Mouse (Mus musculus) kidney, embryonic 14.5 days (tissue): ENCODE data around the gene Actr5. TPM values are rescaled to one million over a fixed set of nuclear protein-coding genes. Genes with fewer than 3 reads are reported as not detected.

Source experiments
- ATAC-seq: fragments of 200-750 bp; cut with Nextera tagmentation; 2 replicates; pipeline ENCODE4 v1.8.0; 2017; ENCODE audit warnings: moderate number of reproducible peaks, mild to moderate bottlenecking, moderate TSS enrichment, moderate library complexity; ENCODE audit not compliant: low FRiP score, low TSS enrichment
- H3K27ac ChIP-seq: fragments of 300-500 bp; sonication (generic); 2 replicates; pipeline ENCODE4 v1.5.1; 2014; ENCODE audit warnings: low read depth, mild to moderate bottlenecking, low read length, moderate library complexity, mixed read lengths
- H3K27me3 ChIP-seq: fragments of 300-500 bp; sonication (generic); 2 replicates; pipeline ENCODE4 v1.6.1; 2014; ENCODE audit warnings: mild to moderate bottlenecking, low read length; ENCODE audit not compliant: control insufficient read depth, insufficient read depth
- H3K36me3 ChIP-seq: fragments of 300-500 bp; sonication (generic); 2 replicates; pipeline ENCODE4 v1.6.1; 2014; ENCODE audit warnings: low read length, mixed read lengths; ENCODE audit not compliant: control insufficient read depth, insufficient read depth
- H3K4me1 ChIP-seq: fragments of 300-500 bp; sonication (generic); 2 replicates; pipeline ENCODE4 v1.6.1; 2014; ENCODE audit warnings: low read length, mixed read lengths; ENCODE audit not compliant: control insufficient read depth, insufficient read depth
- H3K4me2 ChIP-seq: fragments of 300-500 bp; sonication (generic); replicated peaks from 2 replicates; pipeline ENCODE4 v1.6.1; 2014; ENCODE audit warnings: low read depth, mild to moderate bottlenecking, low read length
- H3K4me3 ChIP-seq: fragments of 300-500 bp; sonication (generic); 2 replicates; pipeline ENCODE4 v1.5.1; 2014; ENCODE audit warnings: mild to moderate bottlenecking, low read length
- H3K9ac ChIP-seq: fragments of 300-500 bp; sonication (generic); 2 replicates; pipeline ENCODE4 v1.6.1; 2014; ENCODE audit warnings: low read depth, mild to moderate bottlenecking, low read length, moderate library complexity
- H3K9me3 ChIP-seq: fragments of 300-500 bp; sonication (generic); 2 replicates; pipeline ENCODE4 v1.6.1; 2016; ENCODE audit warnings: low read length; ENCODE audit not compliant: control insufficient read depth
- WGBS: fragments of 180-500 bp; shearing (Covaris S2); extraction: QIAGEN DNeasy Blood & Tissue Kit; methylation state at CpG from one replicate; pipeline ENCODE4 v1.1.7; 2014; 5-methylcytosine and 5-hydroxymethylcytosine counted together
- polyA plus RNA-seq: library from polyadenylated mRNA; unstranded; fragments of >200 nt; fragmentation: Nextera tagmentation; extraction: Ambion mirVana; gene quantifications from 2 replicates; pipeline ENCODE4 v1.2.1, GENCODE M21; 2014

Actr5 gene
- polyA plus RNA-seq, 1 experiment from 2014 or later: 15.6 TPM

DNA sequence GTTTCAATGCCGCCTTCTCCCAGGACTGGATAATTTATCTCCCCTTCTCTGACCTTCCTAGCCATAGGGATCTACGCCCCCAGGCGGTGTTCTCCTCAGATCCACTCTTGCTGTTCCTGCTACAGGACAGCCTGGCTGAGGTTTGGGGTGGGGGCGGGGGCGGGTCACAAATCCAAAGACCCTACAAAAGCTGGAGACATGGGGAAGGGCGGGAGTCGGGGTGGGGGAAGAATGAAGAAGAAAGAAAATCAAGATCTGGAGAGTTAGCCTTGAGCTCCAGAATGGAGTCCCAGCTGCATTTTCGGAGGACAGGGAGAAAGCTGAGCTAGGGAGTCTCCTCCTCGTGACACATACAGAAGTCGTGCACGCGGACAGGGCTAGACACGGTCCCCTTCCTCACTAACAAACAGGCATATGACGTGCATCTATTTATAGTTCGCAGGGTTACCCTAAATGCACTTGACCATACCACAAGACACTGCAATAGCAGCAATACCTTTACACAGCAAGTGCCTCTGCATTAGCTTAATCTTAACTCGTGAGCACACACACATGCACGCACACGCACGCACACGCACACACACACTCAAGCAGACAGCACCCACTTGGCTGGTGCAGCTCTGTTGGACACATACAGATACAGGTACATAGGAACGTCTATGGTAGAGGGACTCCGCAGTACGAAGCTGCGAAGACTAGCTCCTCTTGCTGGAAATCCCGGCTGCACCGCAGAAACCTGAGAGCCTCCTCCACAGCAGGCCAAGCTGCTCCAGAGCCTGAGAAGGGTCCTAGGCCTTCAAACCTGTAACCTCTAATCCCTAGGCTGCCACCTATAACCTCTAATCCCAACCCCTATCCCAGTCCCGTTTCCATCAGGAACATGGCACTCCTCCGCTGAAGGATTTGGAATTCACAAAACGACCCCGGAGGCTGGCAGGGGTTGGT, 12.7 kb upstream of the Actr5 start:
- WGBS: 2% methylated on average over 30 of the region's 30 CpGs
- Histone ChIP-seq H3K27me3 (peaks cover 97% of the 10 kb centered on the region), H3K4me3 (peak overlapping the region; percentile 12; the same call in 1 of the 2 replicates), H3K9ac (no peak overlapping the region), H3K4me2 (peak overlapping the region; percentile 44), H3K4me1 (peaks cover 36% of the 10 kb centered on the region), H3K36me3 (no peaks in the 10 kb centered on the region), H3K27ac (no peak overlapping the region), H3K9me3 (no peaks in the 10 kb centered on the region)
- ATAC-seq: no peak

DNA sequence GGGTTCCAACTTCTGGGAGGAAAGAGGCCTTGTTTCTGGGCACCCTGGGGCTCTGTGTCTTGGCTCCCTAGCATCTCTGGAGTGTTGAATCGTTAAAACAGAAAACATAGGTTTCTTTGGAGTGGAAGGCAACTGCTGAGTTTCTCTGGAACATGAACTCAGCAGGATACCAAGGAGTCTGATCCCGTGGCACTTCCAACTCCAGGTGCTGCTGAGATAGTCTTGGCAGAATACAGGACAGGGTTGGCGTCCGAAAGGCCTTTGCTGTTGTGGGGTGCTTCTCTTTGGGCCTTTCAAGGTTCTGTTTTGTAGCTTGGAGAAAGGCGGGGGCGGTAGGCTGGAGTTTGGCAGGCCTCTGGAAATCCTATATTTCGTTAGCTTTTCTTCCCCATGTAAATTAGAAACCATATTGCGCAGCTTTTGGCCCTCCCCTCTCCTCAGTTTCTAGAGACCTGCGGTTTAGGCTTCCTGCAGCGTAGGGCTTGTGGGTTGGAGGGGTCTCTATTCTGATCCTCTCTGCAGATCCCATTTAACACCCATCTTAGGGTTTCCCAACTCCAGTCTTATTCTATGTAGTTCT, 11.9 kb upstream of the Actr5 start:
- no peak overlapping the region for H3K27ac ChIP-seq
- peaks cover 33% of the 10 kb centered on the region; the same call in 1 of the 2 replicates for H3K4me1 ChIP-seq
- whole genome bisulfite sequencing: 9% methylated on average over 10 of the region's 10 CpGs
- no peaks in the 10 kb centered on the region for H3K36me3 ChIP-seq
- no peak overlapping the region for H3K4me2 ChIP-seq
- no peak overlapping the region for H3K9ac ChIP-seq
- peaks cover 98% of the 10 kb centered on the region for H3K27me3 ChIP-seq
- H3K4me3 ChIP-seq: no peak overlapping the region
- H3K9me3 ChIP-seq: no peaks in the 10 kb centered on the region
- ATAC-seq: no peak

DNA sequence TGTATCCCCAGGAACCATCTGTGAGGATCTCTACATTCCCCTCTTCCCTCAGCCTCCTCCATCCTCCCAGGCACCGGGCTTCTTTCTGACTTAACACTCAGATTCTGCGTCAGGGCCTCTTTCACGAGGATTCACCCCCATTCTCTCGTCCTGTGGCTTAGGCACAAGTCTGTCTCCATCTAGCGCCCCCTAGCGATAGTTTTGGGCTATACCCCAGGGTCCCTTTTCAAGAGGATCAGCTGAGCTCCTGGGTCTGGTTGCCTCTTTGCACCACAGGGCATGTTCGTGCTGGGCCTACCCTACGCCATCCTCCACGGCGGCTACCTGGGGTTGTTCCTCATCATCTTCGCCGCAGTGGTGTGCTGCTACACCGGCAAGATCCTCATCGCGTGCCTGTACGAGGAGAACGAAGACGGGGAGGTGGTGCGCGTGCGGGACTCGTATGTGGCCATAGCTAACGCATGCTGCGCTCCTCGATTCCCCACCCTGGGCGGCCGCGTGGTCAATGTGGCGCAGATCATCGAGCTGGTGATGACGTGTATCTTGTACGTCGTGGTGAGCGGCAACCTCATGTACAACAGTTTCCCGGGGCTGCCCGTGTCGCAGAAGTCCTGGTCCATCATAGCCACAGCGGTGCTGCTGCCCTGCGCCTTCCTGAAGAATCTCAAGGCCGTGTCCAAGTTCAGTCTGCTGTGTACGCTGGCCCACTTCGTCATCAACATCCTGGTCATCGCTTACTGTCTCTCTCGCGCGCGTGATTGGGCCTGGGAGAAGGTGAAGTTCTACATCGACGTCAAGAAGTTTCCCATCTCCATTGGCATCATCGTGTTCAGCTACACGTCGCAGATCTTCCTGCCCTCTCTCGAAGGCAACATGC, 10.9 kb upstream of the Actr5 start:
- Histone ChIP-seq H3K36me3 (no peaks in the 10 kb centered on the region), H3K9me3 (no peaks in the 10 kb centered on the region), H3K9ac (no peak overlapping the region), H3K4me2 (no peak overlapping the region), H3K4me1 (peaks cover 29% of the 10 kb centered on the region; the same call in 1 of the 2 replicates), H3K27ac (no peak overlapping the region), H3K4me3 (peak overlapping the region; percentile 17; the same call in 1 of the 2 replicates), H3K27me3 (peaks cover 94% of the 10 kb centered on the region)
- ATAC-seq: no peak
- WGBS: 4% methylated on average over 53 of the region's 53 CpGs

DNA sequence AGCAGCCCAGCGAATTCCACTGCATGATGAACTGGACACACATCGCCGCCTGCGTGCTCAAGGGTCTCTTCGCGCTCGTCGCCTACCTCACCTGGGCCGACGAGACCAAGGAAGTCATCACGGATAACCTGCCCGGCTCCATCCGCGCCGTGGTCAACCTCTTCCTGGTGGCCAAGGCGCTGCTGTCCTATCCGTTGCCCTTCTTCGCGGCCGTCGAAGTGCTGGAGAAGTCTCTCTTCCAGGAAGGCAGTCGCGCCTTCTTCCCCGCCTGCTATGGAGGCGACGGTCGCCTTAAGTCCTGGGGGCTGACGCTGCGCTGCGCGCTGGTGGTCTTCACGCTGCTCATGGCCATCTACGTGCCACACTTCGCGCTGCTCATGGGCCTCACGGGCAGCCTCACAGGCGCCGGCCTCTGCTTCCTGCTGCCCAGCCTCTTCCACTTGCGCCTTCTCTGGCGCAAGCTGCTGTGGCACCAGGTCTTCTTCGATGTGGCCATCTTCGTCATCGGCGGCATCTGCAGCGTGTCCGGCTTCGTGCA, 10.2 kb upstream of the Actr5 start:
- no peak for ATAC-seq
- peak overlapping the region; percentile 17 for H3K4me3 ChIP-seq
- H3K9ac ChIP-seq: no peak overlapping the region
- peak overlapping the region; percentile 12; the same call in 1 of the 2 replicates for H3K4me2 ChIP-seq
- H3K9me3 ChIP-seq: no peaks in the 10 kb centered on the region
- peaks cover 90% of the 10 kb centered on the region for H3K27me3 ChIP-seq
- WGBS: 2% methylated on average over 47 of the region's 47 CpGs
- peaks cover 26% of the 10 kb centered on the region; the same call in 1 of the 2 replicates for H3K4me1 ChIP-seq
- H3K36me3 ChIP-seq: no peaks in the 10 kb centered on the region
- no peak overlapping the region for H3K27ac ChIP-seq

DNA sequence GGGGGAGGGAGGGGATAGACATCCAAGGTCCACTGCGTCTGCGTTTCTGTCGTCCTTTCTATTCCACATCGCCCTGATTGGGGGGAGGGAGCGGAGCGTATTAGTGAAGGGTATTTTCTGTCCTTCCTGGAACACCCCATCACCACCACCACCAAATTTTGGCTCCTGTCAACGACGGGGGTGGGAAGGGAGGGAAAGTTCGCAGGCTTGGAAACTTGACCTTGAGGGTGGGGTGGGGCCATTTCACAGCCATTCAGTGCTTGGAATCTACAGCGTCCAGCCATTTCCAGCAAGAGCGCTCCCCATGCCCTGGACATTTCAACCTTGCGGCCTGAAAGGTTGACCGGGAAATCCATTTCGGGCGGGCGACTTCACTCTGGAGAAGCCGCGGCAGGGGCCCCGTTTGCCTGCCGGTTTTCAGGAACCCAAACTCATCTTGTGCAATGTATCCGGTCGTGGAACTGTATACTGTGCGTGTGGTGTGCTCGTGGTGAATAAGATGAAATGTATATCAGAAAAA, 9.5 kb upstream of the Actr5 start:
- peaks cover 85% of the 10 kb centered on the region for H3K27me3 ChIP-seq
- WGBS: 2% methylated on average over 24 of the region's 24 CpGs
- peak overlapping the region; percentile 17 for H3K4me3 ChIP-seq
- no peak overlapping the region for H3K9ac ChIP-seq
- no peak overlapping the region for H3K27ac ChIP-seq
- no peaks in the 10 kb centered on the region for H3K36me3 ChIP-seq
- ATAC-seq: no peak
- H3K9me3 ChIP-seq: no peaks in the 10 kb centered on the region
- H3K4me1 ChIP-seq: peaks cover 26% of the 10 kb centered on the region; the same call in 1 of the 2 replicates
- peak overlapping the region; percentile 21; the same call in 1 of the 2 replicates for H3K4me2 ChIP-seq

DNA sequence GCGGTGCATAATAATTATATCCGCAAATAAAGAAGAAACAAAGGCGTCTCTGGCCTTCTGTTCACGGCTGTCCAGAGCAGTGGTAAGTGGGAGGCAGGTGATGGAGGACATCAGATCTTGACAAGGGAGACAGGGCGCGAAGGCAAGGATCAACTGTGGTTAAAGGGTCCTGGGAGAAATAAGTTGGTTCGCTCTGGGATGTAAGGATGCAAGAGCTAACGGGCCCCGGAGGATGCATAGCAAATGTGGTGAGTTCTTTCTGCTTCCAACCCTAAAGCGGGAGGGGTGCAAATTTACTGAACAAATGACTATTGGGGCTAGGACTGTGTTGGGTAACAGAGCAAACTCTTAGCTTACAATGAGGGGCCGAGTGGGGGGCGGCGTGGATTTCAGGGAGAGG, 9.0 kb upstream of the Actr5 start:
- no peak overlapping the region for H3K27ac ChIP-seq
- peaks cover 85% of the 10 kb centered on the region for H3K27me3 ChIP-seq
- 3% methylated on average over 13 of the region's 13 CpGs for whole genome bisulfite sequencing
- no peak overlapping the region for H3K4me2 ChIP-seq
- no peaks in the 10 kb centered on the region for H3K9me3 ChIP-seq
- no peak for ATAC-seq
- no peaks in the 10 kb centered on the region for H3K36me3 ChIP-seq
- H3K4me3 ChIP-seq: no peak overlapping the region
- H3K9ac ChIP-seq: no peak overlapping the region
- peaks cover 24% of the 10 kb centered on the region; the same call in 1 of the 2 replicates for H3K4me1 ChIP-seq

DNA sequence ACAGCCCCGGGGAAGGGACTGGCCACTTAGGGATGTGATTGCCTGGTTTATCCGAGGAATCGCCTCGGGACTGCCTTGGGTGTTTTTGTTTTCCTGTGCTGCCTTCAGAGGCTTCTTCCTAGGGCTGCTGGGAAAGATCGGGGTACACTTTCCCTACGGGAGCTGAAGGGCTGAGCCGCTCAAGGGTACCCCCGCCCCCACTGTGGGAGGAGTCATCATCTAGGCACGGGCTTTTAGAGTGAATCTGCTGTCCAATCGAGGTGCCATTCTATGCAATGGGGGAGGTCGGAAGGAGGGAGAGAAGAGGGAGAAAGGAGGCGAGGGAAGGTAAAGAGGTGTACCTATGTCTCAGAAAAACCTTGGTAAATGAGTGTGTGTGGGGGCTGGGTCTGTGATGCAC, 8.4 kb upstream of the Actr5 start:
- Histone ChIP-seq H3K27me3 (peaks cover 82% of the 10 kb centered on the region), H3K36me3 (no peaks in the 10 kb centered on the region), H3K4me2 (no peak overlapping the region), H3K9me3 (no peaks in the 10 kb centered on the region), H3K27ac (no peak overlapping the region), H3K9ac (no peak overlapping the region), H3K4me3 (no peak overlapping the region), H3K4me1 (peaks cover 20% of the 10 kb centered on the region; the same call in 1 of the 2 replicates)
- 1% methylated on average over 12 of the region's 12 CpGs for WGBS
- ATAC-seq: no peak

DNA sequence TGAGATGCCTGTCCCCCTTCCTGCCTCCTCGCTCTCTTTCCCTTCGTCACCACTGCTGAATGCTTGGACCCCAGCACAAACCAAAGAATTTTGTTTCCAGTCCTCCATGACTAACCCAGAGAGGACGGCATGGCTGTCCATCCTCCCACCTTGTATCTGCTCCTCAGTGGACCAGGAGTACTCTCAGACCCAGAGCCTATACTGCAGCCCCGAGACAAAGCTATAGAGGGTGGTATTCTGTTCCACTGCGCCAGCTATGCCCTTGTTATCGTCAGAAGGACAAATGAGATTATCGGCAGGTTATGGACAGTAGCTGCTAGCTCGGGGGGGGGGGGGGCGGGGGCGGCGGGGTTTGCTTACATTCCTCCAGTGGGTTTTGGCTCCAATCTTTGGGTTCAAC, 7.9 kb upstream of the Actr5 start:
- Histone ChIP-seq H3K9me3 (no peaks in the 10 kb centered on the region), H3K4me3 (no peak overlapping the region), H3K27ac (no peak overlapping the region), H3K4me1 (peaks cover 20% of the 10 kb centered on the region; the same call in 1 of the 2 replicates), H3K36me3 (no peaks in the 10 kb centered on the region), H3K27me3 (peaks cover 77% of the 10 kb centered on the region), H3K9ac (0 out of 2 replicates have a peak overlapping the region, but pooled peaks have one; percentile 23), H3K4me2 (no peak overlapping the region)
- 12% methylated on average over 11 of the region's 11 CpGs for WGBS
- no peak for ATAC-seq
